Comparison of ENCODE assay signal across 13 mouse cellular contexts in the genomic region with DNA sequence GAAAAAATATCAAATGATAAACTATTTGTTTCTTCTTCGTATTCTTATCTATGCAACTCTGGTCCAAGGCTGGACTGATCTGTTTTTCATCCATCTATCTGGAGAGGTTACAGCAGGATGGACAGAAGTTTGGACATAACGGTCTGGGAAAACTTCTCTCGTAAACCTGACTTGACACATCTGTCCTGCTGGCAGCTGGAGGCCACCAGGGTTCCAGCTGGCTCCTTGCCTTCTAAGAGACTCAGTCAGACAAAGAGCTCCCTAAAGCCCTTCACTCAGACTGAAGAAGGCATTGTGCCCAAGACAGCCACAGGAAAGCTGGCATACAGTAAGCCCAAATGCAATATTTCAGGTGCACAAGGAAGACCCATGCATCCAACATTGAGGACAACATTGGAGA. TPM values are rescaled to one million over a fixed set of nuclear protein-coding genes. Genes with fewer than 3 reads are reported as not detected.
DNase-seq lines count a peak whose midpoint lies in the region; ATAC-seq and TF ChIP-seq lines count a peak whose summit lies in the region.
"Had no signal": no experiment of that assay in that cellular context is flagged by ENCODE, and none has a peak within 500 bp of the region (broad histone marks: within the 10 kb centered on the region; RNA-seq: fewer than 3 reads in every experiment).

No protein-coding gene starts in this region.

- TF ChIP-seq EP300 in lung, postnatal 0 days (IDR thresholded peaks at IDR 0.05): no peak

- 0 out of 2 replicates have a peak, but pooled peaks have one; percentile 44 for ATAC-seq in lung, embryonic 14.5 days (ENCODE audit: insufficient read depth)
- ATAC-seq in lung, postnatal 0 days: no peak

- no peak for TF ChIP-seq CTCF in lung, embryonic 14.5 days (IDR thresholded peaks at IDR 0.05; ENCODE audit: low read depth)
- no peak for TF ChIP-seq CTCF in lung, postnatal 0 days (IDR thresholded peaks at IDR 0.05)

- 28% methylated on average over 3 of the region's 3 CpGs for WGBS in lung, embryonic 14.5 days
- WGBS in lung, postnatal 0 days: 54% methylated on average over 3 of the region's 3 CpGs

- no peak overlapping the region for H3K4me3 ChIP-seq in lung, embryonic 14.5 days (ENCODE audit: low read depth, low read length)
- no peak overlapping the region for H3K4me3 ChIP-seq in lung, postnatal 0 days (ENCODE audit: low read depth, low read length)
- H3K4me3 ChIP-seq: limb, embryonic 10.5 days; megakaryocyte, embryonic 14.5 days had no signal

- no peaks in the 10 kb centered on the region for H3K9me3 ChIP-seq in lung, embryonic 14.5 days (ENCODE audit: low read depth, low read length)
- no peaks in the 10 kb centered on the region for H3K9me3 ChIP-seq in lung, postnatal 0 days (ENCODE audit: low read length)
- H3K9me3 ChIP-seq: limb, embryonic 10.5 days had no signal

- no peaks in the 10 kb centered on the region for H3K4me1 ChIP-seq in lung, embryonic 14.5 days (ENCODE audit: insufficient read depth)
- no peaks in the 10 kb centered on the region for H3K4me1 ChIP-seq in lung, postnatal 0 days (ENCODE audit: insufficient read depth, low read depth, low read length)
- H3K4me1 ChIP-seq: limb, embryonic 10.5 days; megakaryocyte, embryonic 14.5 days had no signal

- peak; percentile 46 for DNase-seq in adrenal gland, postnatal 10 days
- no peak for DNase-seq in adrenal gland, postnatal 4 days (ENCODE audit: low spot score in 2 of 2)
- peak; percentile 68 for DNase-seq in lung, embryonic 14.5 days
- no peak for DNase-seq in lung, postnatal 0 days (ENCODE audit: low spot score)
- DNase-seq in kidney, postnatal 4 days: peak; percentile 75 to 82
- DNase-seq in urinary bladder, postnatal 4 days (ENCODE audit: low spot score in 2 of 2): peak; percentile 74 to 75
- no peak for DNase-seq in frontal cortex, postnatal 36 days (ENCODE audit: low spot score in 2 of 2)
- DNase-seq in cerebellum, adult 11 months: no peak
- DNase-seq: right cerebral cortex, postnatal 4 days; thymus, postnatal 25 days had no signal

- H3K27ac ChIP-seq in lung, embryonic 14.5 days (ENCODE audit: low read depth): no peak overlapping the region
- H3K27ac ChIP-seq in lung, postnatal 0 days (ENCODE audit: low read length): no peak overlapping the region
- H3K27ac ChIP-seq: limb, embryonic 10.5 days had no signal

- no peak overlapping the region for H3K9ac ChIP-seq in lung, embryonic 14.5 days
- H3K9ac ChIP-seq in lung, postnatal 0 days (replicated peaks; ENCODE audit: low read depth): no peak overlapping the region

- H3K36me3 ChIP-seq in lung, embryonic 14.5 days (ENCODE audit: insufficient read depth): no peaks in the 10 kb centered on the region
- no peaks in the 10 kb centered on the region for H3K36me3 ChIP-seq in lung, postnatal 0 days (ENCODE audit: insufficient read depth, low read length)
- H3K36me3 ChIP-seq: limb, embryonic 10.5 days had no signal

- H3K27me3 ChIP-seq in lung, embryonic 14.5 days (ENCODE audit: insufficient read depth, low read length): no peaks in the 10 kb centered on the region
- no peaks in the 10 kb centered on the region for H3K27me3 ChIP-seq in lung, postnatal 0 days (replicated peaks; ENCODE audit: insufficient read depth, low read length)
- H3K27me3 ChIP-seq: megakaryocyte, embryonic 14.5 days had no signal

- no peak overlapping the region for H3K4me2 ChIP-seq in lung, embryonic 14.5 days
- H3K4me2 ChIP-seq in lung, postnatal 0 days (replicated peaks; ENCODE audit: low read depth, low read length): no peak overlapping the region

RNA-seq across cellular contexts. Expression of a gene that starts 24.2 kb away (rescaled TPM):
- 1 to 10 TPM; 2.7 to 3.1 TPM for total RNA-seq in adrenal gland, postnatal 10 days (2021)
- 1 to 10 TPM; 1.9 to 2.7 TPM for total RNA-seq in adrenal gland, postnatal 4 days (2021)
- polyA plus RNA-seq in lung, embryonic 14.5 days (2014; fragmentation: Nextera tagmentation; extraction: Ambion mirVana): 0.82 and 1.7 TPM in 2 replicates
- polyA plus RNA-seq in lung, postnatal 0 days (2015; fragmentation: Nextera tagmentation; extraction: Ambion mirVana): 0.31 and 0.39 TPM in 2 replicates
- total RNA-seq: MEL had no signal

Comparison
In these comparisons a context has a peak if more than half of its experiments do, and no peak if none do; other contexts are left out.
1. DNase-seq: peak in adrenal gland, postnatal 10 days (single experiment), lung, embryonic 14.5 days (single experiment), kidney, postnatal 4 days (2 of 2) and urinary bladder, postnatal 4 days (2 of 2); none in adrenal gland, postnatal 4 days (0 of 2), lung, postnatal 0 days (single experiment), frontal cortex, postnatal 36 days (0 of 2) and cerebellum, adult 11 months (single experiment).